Mouse (Mus musculus) kidney, adult 8-10 months (tissue): ENCODE results near the gene Cfap45.

Experiments used
- DNase-seq, 2 experiments: peaks; one replicate each; pipeline ENCODE4 v3.0.0; 2022

Gene Cfap45

DNA sequence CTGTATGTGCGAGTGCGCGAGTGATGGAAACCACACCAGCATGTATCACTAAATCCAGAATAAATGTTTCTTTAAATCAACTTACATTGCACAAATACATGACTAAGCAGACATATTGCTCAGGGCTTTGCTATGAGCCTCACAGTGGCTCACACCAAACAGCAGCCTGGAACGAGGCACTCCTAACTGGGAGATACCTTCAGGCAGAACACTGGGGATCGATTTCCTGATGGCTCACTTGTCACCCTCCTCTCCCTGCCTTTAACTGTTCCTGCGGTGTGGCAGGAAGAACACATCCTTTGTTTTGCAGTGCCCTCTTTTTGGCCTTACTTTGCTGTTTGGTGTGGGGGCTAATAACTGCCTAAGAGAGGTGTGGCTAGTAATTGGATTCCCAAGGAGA, 957 bp upstream of the Cfap45 start:
- no peak for DNase-seq

DNA sequence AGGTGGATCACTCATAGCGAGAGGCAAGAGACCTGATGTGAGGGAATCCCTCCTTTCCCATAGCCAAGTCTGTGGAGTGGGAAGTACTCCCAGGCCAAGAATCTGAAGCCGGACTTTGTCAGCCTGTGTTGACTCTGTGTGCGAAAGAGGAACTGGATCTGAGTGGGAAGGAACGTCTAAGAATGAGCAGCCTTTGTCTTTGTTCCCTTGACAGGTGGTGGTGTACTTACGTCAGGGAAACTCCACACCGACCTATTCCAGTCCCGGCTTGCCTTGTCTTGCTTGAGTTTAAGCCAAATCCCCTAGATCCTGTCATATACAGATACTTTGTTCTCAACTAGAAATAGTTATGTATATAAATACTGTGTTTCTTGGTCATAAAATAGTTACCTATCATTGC, 1.9 kb downstream of the Cfap45 start:
- DNase-seq: no peak

DNA sequence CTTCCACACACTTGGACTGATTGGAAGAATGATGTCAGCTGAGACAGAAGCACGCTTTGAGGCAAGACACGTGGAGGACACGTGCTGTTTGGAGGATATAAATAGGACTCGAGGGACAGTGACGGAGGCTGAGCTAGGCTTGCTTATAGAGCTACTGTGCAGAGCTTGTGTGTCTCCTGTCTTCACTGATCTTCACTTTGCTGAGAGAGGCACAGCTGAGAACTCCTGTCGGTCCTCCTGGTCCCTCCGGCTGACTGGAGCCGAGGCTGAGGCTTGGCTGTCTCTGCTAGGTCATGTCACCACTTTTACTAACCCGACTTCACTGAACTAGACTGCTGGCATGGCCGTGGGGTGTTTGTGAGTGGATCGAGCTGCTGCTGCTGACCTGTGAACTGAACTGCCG, 3.1 kb downstream of the Cfap45 start:
- no peak for DNase-seq

DNA sequence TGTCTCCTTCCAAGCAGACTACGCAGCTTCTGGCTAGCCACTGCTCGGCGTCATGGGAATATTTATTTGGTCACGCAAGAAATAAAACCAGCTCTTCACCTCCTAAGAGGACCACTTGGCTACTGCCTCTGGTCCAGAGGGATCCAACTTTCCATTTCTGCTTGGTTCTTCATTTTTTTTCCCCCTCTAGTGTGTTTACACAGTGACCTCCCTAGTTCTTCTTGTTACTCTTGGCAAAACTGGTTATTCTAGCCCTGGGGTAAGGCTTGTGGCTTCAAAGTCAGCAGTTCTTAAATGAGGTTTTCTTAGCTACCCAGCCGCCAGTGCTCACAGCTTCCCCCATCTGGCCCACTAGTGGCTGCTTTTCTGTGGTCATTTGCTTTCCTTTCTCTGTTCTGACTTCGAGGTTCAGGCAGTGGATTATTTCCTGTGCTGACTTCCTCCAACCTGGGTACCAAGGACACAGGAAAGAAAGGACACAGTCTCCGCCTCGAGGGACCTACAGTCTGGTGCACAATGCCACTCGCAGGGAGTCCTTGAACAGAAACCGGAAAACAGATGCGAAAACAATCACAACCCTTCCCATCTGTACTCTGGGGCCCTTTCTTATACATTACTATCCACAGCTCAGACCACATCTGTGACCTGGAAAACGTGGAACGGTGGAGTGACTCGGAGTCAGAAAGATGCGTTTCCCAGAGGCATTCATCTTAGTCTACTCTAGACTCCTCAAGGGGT, 4.6 kb downstream of the Cfap45 start:
- DNase-seq: peak; percentile 43 to 57

DNA sequence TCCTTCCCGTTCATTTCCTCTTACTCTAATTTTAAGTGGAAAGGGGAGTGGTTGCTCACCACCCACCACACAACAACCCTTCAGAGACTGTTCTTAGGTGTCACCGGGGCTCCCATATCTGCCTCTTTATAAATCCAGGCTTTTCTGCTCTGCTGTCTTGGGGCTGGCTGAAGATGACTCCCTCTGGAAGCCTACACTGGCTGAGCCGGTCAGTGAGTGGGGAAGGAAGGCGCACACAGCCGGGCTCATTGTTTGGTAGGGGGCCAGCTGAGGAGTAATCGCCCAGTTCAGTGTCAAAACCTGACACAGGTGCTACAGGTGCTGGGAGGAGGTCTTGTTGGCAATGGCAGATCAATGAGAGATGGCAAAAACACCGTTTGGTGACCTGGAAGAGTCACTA, 5.4 kb downstream of the Cfap45 start:
- no peak for DNase-seq

DNA sequence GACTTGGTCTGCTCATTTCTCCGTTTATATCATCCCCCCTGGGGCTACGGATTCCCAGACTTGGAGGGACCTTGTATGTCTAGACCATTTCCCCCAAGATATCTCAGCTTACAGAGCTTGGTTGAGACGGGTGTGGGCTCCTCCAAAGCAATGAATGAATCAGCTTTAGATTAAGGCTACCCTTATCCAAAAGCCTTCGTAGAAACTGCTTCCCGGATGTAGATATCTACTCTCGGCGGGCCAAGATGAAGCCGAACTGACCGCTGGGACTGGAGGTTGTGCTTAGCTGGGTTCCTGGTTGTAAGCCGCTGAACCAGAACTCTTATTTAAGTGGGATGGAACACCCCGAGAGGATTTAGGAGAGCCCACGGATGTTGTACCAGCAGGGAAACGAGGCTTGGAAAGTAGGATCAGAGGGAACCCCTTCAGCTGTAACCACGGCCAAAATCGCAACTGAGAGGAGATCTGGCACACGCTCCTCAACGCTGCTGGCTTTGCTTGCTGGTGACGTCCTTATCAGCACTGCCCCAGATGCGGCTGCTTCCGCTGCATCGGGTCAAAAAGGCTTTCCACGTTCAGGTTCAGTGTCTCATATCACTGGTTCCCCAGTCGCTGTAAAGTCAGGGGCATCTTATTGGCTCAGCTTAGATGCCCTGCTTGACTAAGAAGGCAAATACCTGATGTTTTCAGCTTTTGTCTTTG, 5.9 kb downstream of the Cfap45 start:
- DNase-seq: peak in 1 of 2 experiments; percentile 41

DNA sequence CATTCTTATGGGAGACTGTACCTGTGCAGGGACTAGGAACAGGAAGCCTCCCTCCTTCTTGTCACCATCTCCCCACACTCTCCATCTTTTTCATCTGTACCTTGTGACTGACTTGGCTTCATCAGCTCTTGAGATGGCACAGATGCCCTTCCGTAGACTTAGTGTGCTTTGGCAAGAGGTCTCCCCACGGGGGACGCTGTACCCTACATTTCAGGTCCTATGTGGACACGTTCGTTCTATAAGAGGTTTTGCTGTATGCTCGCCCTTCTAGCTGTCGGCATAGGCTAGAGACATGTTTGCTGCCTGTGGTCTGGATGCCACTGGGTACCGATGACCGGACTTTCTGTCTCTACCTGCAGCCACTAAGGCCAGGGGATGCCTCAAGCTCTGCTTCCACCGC, 6.8 kb downstream of the Cfap45 start:
- DNase-seq: no peak

DNA sequence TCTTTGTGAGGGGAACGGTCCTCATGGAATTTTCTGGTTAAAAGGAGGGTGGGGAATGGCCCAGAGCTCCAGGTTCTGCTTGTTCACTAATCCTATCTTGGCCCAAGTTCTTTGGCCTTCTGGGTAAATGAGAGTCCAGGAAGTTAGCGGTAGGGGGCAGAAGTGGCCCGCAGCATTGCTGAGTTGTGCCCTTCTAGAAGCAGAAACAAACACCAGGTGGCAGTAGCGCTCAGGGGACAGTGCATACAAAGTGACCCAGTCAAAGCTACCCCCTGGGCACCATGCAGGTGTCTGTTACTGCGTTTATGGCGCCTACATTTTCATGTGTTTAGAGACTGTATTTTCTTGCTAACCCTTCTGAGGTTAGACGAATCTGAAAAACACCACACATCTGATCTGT, 8.1 kb downstream of the Cfap45 start:
- DNase-seq: peak; percentile 87 to 95

DNA sequence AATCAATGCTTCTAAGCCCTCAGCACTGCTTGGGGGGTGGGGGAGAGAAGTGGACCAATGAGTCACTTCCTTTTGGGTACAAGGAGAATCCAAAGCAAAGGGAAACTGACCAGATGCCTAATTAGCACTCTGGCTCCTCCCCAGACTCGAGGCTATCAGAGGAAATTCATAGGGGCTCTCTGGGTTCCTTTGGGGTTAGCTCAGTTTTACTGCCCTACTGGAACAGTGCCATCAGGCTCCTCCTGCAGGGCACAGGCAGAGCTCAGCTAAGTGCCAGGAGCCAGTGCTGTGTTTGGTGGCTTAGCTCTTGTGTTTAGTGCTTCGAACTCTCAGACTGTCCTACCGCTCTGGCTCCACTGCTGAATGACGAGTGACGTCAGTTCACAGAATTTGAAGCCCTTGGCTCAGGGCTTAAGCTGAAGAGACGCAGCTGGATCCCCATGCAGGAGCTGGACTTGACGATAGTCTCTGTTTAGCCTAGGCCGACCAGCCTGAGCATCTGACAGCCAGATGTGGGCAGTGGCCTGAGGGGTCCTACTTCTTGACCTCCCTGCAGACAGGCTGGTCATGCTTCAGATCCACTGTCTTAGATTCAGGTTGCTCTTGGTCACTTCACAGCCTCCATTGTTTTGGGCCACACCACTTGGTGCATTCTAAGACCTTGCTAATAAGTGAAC, 10.1 kb downstream of the Cfap45 start:
- no peak for DNase-seq

DNA sequence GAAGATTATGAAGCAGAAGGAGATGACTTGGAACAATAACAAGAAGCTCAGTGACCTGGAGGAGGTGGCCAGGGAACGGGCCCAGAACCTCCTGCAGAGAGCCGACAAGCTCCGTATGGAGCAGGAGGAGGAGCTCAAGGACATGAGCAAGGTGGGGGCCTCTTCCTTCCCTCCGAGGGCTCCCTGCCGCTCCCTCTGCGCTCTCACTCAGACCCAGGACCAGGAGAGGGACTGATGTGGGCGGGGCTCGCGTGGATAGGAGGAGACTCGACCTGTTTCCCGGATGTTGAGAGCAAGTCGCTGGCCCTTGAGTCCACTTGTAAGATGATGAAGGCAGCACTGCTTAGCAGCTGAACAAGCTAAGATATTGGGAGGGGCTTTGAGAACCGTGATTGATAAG, 11.9 kb downstream of the Cfap45 start:
- DNase-seq: peak in 1 of 2 experiments; percentile 31

DNA sequence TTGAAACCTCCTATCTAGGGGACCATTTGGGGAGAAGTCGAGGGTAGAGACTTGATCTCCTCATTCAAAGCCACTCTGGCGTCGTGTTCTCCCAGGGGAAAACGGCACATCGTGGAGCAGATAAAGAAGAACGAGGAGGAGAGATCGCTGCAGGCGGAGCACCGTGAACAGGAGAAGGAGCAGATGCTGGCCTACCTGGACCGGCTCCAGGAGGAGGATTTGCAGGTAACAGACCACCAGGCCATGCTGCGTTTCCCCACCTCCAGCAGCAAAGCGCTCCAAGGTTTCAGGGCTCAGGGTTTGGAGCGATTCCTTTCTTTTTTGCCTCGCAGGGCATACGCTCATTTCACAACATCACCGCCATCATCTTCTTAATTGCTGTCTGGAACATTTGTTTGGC, 14.5 kb downstream of the Cfap45 start:
- no peak for DNase-seq

DNA sequence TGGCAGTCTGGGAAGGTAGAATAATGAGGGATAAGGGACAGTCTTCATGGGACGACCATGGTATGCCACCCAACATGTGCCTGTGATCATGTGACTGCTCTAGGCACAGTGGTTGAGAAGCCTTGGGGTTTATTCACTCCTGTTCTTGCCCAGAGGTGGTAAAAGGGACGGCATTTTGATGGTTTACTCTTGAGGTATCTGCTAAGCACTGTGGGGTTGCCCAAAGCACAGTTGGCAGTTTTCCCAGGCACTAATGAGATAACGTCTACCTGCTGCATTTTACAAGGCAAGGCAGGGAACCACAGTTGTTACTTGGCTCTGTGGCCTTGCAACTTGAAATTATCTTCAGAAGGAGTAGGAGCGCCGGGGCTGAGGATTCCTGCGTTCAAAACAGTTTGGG, 19.2 kb downstream of the Cfap45 start:
- DNase-seq: no peak

DNA sequence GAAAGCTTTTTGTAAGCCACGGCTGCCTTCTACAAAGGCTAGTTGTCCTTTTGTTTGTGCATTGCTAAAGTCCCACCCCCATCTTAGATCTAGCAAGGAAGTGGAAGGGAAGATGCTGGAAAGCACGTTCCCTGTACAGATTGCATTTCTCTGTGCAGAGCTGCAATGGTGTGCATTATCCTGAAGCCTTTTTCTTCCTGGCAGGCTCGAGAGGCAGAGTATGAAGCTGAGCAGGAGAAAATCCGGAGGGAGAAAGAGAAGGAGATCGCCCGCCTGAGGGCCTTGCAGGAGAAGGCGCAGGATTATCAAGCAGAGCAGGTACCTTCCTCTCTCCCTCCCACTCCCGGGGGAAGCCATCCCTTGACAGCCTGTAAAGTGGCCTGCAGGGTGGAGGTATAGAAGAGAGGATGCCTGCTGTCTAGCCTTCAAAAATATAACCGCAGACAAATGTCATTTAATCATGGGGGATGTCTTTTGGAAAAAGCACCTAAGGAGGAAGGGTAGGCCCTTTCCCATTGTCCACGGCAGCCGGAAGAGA, 19.8 kb downstream of the Cfap45 start:
- no peak for DNase-seq

DNA sequence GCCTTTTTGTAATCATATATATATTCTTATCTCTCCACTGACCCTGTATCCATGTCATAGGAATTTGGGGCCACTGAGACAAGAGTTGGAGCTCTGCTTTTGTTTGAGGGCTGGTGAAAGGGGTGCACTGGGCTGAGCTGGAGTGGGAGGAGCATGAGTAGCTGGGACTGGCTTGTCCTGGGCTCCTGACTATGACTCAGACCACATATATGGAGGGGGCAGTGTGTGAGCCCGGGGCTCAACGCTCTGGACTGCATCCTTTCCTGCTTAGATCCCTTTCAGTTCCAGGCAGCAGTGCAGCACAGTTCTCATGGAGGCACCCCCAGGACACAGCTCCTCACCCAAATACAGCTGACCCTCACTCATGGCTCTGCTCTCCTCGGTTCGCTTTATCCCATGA, 25.5 kb downstream of the Cfap45 start:
- no peak for DNase-seq

DNA sequence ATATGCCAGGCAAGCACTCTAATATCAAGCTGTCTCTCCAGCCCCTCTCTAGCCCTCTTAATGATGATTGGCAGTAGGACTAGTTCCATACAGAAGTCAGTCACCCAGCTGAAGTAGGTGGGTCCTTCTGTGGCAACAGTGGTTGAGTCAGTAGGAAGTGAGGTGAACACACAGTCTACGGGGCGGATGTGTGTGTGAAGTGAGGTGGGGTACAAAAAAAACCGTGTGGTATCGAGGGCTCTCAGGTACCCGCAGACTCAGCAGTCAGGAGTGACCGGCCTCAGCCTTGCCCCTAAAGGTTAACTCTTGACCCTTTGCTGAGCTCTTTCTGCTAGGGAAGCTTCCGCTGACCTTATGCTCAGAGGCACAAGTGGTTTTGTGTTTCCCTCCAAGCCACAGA, 27.9 kb downstream of the Cfap45 start:
- no peak for DNase-seq

DNA sequence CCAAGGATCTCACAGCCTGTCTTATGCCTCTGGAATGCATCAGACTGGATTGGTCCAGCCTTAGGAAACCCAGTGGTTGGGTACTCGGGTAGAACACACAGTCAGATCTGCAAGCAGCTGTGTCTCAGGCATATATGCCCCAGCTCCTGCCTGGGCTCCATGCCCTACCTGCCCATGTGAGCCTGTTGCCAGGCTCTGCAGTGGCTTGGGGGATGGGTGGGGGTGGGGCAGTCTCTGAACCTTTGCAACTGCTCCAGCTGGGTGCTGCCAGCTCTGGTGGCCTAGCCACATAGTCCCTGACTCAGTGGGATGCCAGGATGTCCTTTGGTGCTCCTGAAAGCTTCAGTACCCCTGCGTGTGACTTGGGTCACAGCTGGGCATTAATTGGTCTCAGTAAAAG, 28.7 kb downstream of the Cfap45 start:
- no peak for DNase-seq

DNA sequence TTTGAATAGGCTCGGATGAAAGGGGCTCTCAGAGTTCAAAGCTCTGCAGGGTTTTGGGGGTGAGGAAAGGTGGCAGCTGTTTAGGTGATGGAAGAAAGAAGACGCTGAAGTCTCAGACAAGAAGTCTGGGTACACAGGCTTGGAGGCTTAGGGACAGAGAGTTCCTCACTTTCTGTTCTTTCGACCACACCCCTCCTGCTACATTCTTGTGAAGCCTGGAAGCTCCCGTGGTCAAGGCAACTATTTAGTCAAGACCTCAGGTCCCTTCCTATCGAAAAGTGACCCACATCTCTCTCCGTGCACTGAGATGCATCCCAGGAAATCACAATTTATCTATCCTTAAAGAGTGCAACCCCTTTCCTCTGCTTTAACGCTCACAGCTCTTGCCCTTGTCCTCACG, 29.1 kb downstream of the Cfap45 start:
- DNase-seq: no peak

DNA sequence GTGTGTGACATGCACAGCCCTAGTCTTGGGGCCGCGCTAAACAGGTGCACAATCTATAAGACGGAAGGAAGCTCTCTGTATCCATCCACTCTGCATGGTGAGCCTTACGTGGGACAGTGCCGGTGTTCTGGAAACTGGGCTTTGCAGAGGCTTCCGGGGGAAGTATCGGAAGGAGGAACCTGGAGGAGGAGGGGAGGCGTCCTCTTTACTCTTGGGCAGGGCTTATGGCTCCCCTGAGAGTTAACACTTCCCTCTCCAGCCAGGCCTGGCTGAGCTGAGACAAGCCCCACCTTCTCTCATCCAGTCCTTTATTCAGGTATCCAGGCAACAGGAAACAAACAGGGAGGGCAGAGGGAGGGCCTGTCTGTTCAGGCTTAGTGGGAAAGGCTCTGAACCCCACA, 29.9 kb downstream of the Cfap45 start:
- DNase-seq: peak; percentile 43 to 44

DNA sequence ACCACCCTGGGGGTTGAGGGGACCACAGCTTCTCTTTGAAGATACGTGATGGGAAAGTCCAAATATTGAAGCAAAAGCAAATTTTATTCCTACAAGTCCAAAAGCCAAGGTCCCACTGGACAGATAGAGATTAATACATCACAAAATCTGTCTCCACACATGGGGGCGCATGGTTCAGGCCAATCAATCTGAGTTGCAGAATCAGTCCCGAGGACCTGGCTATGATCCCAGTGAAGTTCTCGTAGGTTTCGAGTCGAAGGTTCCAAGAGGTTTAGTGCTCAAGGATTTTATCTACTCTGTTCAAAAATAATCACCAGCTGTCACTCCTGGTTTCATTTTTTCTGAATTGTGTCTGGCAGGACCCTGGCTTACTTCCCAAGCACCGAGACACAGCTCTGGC, 30.4 kb downstream of the Cfap45 start:
- DNase-seq: no peak

DNA sequence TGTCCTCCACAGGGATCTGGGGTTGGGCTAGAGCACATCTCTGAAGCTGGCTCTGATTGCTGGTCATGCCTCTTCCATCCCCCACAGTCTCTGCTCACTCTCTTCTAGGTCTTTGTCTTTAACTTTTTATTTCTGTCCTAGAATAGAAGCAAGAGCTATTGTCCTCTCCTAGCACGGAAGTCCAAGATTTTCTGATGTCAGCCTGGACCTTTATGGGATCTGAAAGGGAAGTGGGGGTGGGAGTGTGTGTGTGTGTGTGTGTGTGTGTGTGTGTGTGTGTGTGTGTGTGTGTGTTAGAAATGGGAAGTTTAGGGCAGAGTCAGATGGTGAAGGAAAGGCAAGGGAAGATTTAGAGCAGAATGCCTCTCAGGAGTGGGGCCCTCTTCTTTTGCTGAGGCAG, 32.0 kb downstream of the Cfap45 start:
- peak in 1 of 2 experiments; percentile 11 for DNase-seq

DNA sequence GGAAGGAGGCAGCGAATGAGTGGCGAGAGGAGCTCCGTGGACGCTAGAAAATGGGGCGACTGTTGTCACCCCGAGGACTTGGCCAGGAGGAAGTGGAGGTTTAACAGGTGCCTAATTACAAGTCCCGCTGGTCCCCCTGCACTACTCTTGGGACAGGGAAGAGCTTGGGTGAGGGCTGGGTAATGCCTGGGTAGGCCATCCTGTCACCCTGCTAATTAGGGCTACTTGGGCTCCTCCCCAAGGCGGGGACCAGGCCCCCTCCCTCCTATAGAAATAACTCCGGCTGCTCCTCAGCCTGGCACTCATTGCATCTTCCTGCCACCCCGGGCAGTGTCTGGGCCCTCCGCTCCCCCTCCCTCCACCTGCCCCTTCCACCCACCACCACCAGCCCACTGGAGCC, 35.0 kb downstream of the Cfap45 start, which contains the start of gene Vsig8:
TSS of gene Vsig8 (plus strand) at position 301 of the 400 bp plus-strand sequence.
- no peak for DNase-seq

DNA sequence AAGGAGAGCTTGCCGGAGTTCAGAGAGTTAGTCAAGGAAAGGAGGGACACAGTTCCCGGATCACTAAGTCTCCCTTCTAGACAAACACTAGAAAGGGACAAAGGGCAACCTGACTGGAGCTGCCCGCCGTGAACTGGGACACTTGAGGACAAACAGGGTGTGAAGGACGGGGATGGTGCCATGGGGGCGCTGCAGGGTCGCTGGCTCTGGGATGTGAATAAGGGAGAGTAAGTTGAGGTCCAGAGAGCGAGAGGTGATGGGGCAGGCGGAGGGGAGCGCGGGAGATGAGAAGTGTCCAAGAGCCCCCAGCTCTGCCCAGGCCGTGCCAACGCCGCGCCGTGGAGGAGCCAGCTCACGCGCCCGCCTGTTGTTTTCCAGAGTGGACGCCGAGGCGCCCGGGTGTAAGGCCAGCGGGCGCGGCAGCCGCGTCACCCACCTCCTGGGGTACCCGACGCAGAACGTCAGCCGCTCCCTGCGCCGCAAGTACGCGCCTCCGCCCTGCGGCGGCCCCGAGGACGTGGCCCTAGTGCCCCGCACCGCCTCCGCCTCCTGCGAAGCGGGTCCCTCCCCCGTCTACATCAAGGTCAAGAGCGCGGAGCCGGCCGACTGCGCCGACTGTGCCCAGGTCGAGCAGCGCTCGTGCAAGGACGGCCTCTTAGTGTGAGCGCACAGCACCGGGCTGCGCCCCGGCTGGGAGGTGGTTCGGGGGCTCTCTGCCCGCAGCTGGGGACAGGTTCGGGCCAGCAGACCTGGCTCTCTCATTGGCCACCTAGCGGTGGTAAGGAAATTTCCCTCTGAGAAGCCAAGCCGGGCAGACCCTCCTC, 42.3 kb downstream of the Cfap45 start:
- DNase-seq: peak; percentile 73 to 76

DNA sequence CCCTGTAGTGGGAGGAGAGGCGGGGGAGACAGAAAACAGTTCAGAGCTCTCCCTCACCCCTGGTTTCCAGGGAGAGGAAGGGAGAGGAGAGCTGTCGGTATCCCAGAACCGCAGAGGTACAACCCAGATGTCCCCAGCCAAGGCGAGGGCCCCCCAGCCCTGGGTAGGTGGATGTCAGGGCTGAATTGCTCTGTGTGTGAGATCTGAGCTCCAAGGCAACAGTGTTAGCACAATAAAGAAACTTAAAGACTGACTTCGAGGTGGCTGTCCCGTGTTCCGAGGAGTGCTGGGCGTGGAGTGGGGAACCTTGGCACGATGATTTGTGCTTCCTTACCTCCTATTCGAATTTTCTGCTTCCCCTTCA, 42.8 kb downstream of the Cfap45 start:
- DNase-seq: no peak
